10 mouse cellular contexts compared by ENCODE assay signal in the genomic region with DNA sequence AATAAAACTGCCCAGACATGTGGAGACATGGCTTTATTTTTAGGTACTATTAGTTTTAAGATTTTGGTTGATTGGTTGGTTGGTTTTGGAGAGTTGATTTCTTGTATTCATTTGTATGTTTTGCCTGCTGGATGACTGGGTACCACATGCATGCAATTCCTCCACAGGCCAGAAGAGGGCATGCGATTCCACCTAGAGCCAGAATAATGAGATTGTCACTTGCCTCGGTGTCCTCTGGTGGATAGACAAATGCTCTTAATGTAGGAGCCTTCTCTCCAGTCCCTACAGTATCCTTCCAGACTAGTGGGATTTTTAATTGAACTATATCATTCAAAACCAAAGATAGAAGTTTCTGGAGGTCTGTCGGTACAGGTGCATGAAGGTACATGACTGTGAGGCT.
DNase-seq lines count a peak whose midpoint lies in the region; ATAC-seq and TF ChIP-seq lines count a peak whose summit lies in the region.
"Had no signal": no experiment of that assay in that cellular context is flagged by ENCODE, and none has a peak within 500 bp of the region (broad histone marks: within the 10 kb centered on the region; RNA-seq: fewer than 3 reads in every experiment).

No protein-coding gene starts in this region.

- H3K4me3 ChIP-seq in neural tube, embryonic 15.5 days (replicated peaks), result no peak overlapping the region
- no peak overlapping the region for H3K4me3 ChIP-seq in embryonic facial prominence, embryonic 14.5 days (ENCODE audit: low read depth, low read length)
- no peak overlapping the region for H3K4me3 ChIP-seq in lung, postnatal 0 days (ENCODE audit: low read depth, low read length)
- no peak overlapping the region for H3K4me3 ChIP-seq in small intestine, adult 2 months (ENCODE audit: low read depth, low read length)
- H3K4me3 ChIP-seq: embryonic facial prominence, embryonic 13.5 days; liver, embryonic 15.5 days had no signal

- 35% methylated on average over 3 of the region's 3 CpGs for WGBS in neural tube, embryonic 15.5 days
- 36% methylated on average over 3 of the region's 3 CpGs for WGBS in embryonic facial prominence, embryonic 14.5 days
- WGBS in lung, postnatal 0 days, result 40% methylated on average over 3 of the region's 3 CpGs
- 42% methylated on average over 3 of the region's 3 CpGs for WGBS in small intestine, adult 2 months

- no peaks in the 10 kb centered on the region for H3K36me3 ChIP-seq in neural tube, embryonic 15.5 days
- H3K36me3 ChIP-seq in embryonic facial prominence, embryonic 14.5 days (ENCODE audit: control insufficient read depth, insufficient read depth, low read length), result no peaks in the 10 kb centered on the region
- no peaks in the 10 kb centered on the region for H3K36me3 ChIP-seq in lung, postnatal 0 days (ENCODE audit: insufficient read depth, low read length)
- no peaks in the 10 kb centered on the region for H3K36me3 ChIP-seq in small intestine, adult 2 months (ENCODE audit: control insufficient read depth, insufficient read depth, low read length)
- H3K36me3 ChIP-seq: embryonic facial prominence, embryonic 13.5 days; liver, embryonic 15.5 days had no signal

- H3K4me2 ChIP-seq in neural tube, embryonic 15.5 days, result no peak overlapping the region
- no peak overlapping the region for H3K4me2 ChIP-seq in embryonic facial prominence, embryonic 14.5 days (ENCODE audit: low read depth, low read length)
- H3K4me2 ChIP-seq in lung, postnatal 0 days (replicated peaks; ENCODE audit: low read depth, low read length), result no peak overlapping the region
- H3K4me2 ChIP-seq: embryonic facial prominence, embryonic 13.5 days; liver, embryonic 15.5 days had no signal

- no peaks in the 10 kb centered on the region for H3K4me1 ChIP-seq in neural tube, embryonic 15.5 days
- H3K4me1 ChIP-seq in embryonic facial prominence, embryonic 14.5 days (ENCODE audit: control insufficient read depth, insufficient read depth, low read length), result no peaks in the 10 kb centered on the region
- no peaks in the 10 kb centered on the region for H3K4me1 ChIP-seq in lung, postnatal 0 days (ENCODE audit: insufficient read depth, low read depth, low read length)
- H3K4me1 ChIP-seq in small intestine, adult 2 months (ENCODE audit: control insufficient read depth, insufficient read depth, insufficient read length, low read length), result no peaks in the 10 kb centered on the region
- H3K4me1 ChIP-seq: embryonic facial prominence, embryonic 13.5 days; liver, embryonic 15.5 days had no signal

- no peak overlapping the region for H3K9ac ChIP-seq in neural tube, embryonic 15.5 days (replicated peaks)
- no peak overlapping the region for H3K9ac ChIP-seq in embryonic facial prominence, embryonic 14.5 days (ENCODE audit: low read depth, low read length)
- no peak overlapping the region for H3K9ac ChIP-seq in lung, postnatal 0 days (replicated peaks; ENCODE audit: low read depth)
- H3K9ac ChIP-seq: embryonic facial prominence, embryonic 13.5 days; liver, embryonic 15.5 days had no signal

- no peak for TF ChIP-seq EP300 in lung, postnatal 0 days (IDR thresholded peaks at IDR 0.05)

- DNase-seq in neural tube, embryonic 10.5 days (ENCODE audit: extremely low spot score, low spot score), result peak; percentile 55
- DNase-seq in adrenal gland, postnatal 14 days, result peak; percentile 24
- DNase-seq in embryonic facial prominence, embryonic 14.5 days (ENCODE audit: low spot score), result peak; percentile 27
- peak; percentile 36 for DNase-seq in kidney, postnatal 10 days
- DNase-seq in lung, postnatal 0 days (ENCODE audit: low spot score), result no peak

- ATAC-seq in neural tube, embryonic 15.5 days (ENCODE audit: low FRiP score), result no peak
- ATAC-seq in embryonic facial prominence, embryonic 14.5 days (ENCODE audit: low read depth), result no peak
- no peak for ATAC-seq in lung, postnatal 0 days
- no peak for ATAC-seq in erythroblast, adult 5-6 weeks (replicated peaks; ENCODE audit: low FRiP score, poor library complexity, severe bottlenecking)

- TF ChIP-seq POLR2A in small intestine, adult 2 months (IDR thresholded peaks at IDR 0.05; ENCODE audit: low read depth, low read length), result no peak

- no peak overlapping the region for H3K27ac ChIP-seq in neural tube, embryonic 15.5 days (replicated peaks)
- no peak overlapping the region for H3K27ac ChIP-seq in embryonic facial prominence, embryonic 14.5 days (replicated peaks; ENCODE audit: low read depth, low read length)
- H3K27ac ChIP-seq in lung, postnatal 0 days (ENCODE audit: low read length), result no peak overlapping the region
- H3K27ac ChIP-seq in small intestine, adult 2 months (ENCODE audit: insufficient read depth, low read depth, low read length), result no peak overlapping the region
- H3K27ac ChIP-seq: embryonic facial prominence, embryonic 13.5 days; liver, embryonic 15.5 days had no signal

- peak; percentile 50 for TF ChIP-seq CTCF in lung, postnatal 0 days (IDR thresholded peaks at IDR 0.05)
- TF ChIP-seq CTCF in small intestine, adult 2 months (IDR thresholded peaks at IDR 0.05; ENCODE audit: extremely low read depth, insufficient read length, insufficient replicate concordance, low read depth, low read length), result peak; percentile 14; the same call in 1 of the 2 replicates

- no peaks in the 10 kb centered on the region for H3K9me3 ChIP-seq in neural tube, embryonic 15.5 days (replicated peaks)
- no peaks in the 10 kb centered on the region for H3K9me3 ChIP-seq in embryonic facial prominence, embryonic 14.5 days (ENCODE audit: control insufficient read depth, low read length)
- H3K9me3 ChIP-seq in lung, postnatal 0 days (ENCODE audit: low read length), result no peaks in the 10 kb centered on the region
- H3K9me3 ChIP-seq: embryonic facial prominence, embryonic 13.5 days; liver, embryonic 15.5 days had no signal

- no peaks in the 10 kb centered on the region for H3K27me3 ChIP-seq in neural tube, embryonic 15.5 days (replicated peaks)
- H3K27me3 ChIP-seq in embryonic facial prominence, embryonic 14.5 days (replicated peaks; ENCODE audit: control insufficient read depth, insufficient read depth, low read length), result no peaks in the 10 kb centered on the region
- H3K27me3 ChIP-seq in lung, postnatal 0 days (replicated peaks; ENCODE audit: insufficient read depth, low read length), result no peaks in the 10 kb centered on the region
- no peaks in the 10 kb centered on the region for H3K27me3 ChIP-seq in small intestine, adult 2 months (ENCODE audit: control insufficient read depth, insufficient read depth, low read length)
- H3K27me3 ChIP-seq: embryonic facial prominence, embryonic 13.5 days; liver, embryonic 15.5 days had no signal
